Mouse (Mus musculus): ENCODE results near the gene Rpa3.

Rpa3 gene

DNA sequence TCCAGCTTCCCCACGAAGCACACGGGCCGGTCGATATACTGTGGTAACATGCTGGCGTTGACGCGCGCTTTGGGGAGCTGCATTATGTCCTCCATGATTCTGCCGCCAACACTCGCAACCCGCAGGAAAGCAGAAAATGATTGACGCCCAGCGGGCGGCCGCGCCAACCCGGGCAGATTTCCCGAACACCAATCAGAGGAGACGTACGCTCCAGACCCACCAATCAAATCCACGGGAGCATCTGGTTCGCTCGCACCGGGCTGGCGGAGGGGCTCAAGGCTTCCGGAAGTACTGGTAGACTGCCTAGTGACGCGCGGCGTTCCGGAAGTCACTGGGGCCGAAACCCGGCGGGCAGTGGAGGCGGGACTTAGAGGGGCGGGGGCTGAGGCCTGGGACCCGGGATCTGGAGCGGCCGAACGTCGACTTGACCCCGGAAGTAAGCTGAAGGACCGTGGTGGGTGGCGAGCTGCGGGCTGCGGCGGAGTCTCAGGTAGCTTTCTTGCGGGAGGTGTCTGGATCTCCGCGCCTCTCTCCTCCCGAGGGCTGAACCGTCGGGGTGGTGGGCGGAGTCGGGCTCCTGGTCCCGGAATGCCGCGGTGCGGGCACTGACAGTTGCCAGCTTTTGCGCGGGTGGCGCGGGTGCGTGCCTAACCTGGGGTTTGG lies at the start of gene Rpa3, which contains the start of the genes Umad1 and Gm45062:
Rpa3 (minus strand) TSS at position 170 of the 663 bp plus-strand sequence.
Umad1 (plus strand) TSS at position 285 of the 663 bp plus-strand sequence.
Gm45062 (plus strand) TSS at position 447 of the 663 bp plus-strand sequence.
- peak; percentile 98 for DNase-seq (ENCODE audit: low spot score)

DNA sequence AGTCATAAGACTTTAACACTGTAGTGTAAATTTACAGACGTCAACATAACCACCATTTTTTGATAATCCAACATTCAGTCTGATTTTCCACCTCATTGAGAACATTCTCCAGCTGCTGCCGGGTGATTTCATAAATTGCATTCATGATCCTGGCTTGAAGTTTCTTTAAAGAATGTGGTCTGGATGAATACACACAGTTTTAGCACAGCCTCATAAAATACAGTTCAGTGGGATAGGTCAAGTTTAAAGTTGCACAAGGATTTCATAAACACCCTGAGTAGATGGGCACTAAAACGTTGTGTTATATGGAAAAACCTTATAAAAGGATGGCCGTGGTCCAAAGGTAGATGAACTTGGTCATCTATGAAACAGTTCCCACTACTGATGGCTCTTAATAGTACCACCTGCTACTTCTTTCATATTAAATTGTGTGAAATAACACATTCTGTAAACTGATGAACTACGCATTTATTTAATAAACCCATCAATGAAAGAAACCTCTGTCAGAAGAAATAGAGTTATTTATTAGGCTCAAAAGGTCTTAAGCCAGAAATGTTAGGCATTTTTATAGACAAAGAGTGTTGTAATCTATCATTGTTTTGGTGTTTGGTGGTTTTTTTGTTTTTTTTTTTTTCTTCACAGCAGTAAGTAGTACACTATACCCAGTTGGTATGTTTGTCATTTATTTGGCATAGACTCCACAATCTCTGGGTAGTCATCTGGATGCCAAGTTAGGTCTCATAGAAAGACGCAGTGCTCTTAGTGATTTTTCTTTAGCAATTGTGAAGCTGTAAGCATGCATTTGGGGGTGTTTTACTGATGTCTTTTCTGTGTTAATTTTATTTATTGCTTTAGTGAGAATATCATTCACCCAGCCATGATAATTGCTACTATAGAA lies 49.2 kb upstream of the Rpa3 start:
- no peak for DNase-seq (ENCODE audit: low spot score)

DNA sequence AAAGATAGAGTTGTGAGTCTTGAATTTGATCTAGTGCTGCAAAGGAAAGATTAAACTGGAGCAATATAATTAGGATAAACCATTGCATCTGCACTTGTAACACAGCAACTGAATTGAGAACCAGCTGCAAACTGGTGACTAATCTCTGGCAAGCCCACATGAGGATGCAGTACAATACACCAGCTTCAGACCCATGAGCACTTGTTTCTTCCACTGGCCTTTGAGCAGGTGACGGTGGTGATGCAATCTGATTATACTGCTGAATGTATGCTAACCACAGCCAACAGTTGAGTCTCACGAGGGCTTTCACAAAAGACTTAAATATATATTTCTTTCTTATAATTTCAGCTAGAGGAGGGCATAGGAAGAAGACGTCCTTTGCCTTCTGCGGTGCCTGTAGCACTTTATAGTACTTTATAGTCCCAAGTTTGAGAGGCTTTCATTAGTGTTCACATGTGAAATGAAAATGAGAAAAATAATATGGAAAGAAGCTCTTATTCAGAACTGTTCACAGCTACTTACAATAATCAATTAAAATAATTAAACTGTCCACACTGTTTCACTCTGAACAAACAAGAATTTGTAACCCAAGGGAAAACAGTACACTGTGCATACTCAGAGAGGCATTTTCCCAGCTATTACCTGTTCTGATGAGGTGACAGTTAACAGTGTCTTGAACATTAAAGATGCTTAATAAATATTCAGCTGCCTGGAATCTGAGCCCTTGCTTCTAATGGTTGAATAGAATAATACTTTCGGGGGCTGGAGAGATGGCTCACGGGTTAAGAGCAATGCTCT lies 40.3 kb upstream of the Rpa3 start:
- no peak for DNase-seq (ENCODE audit: low spot score)

DNA sequence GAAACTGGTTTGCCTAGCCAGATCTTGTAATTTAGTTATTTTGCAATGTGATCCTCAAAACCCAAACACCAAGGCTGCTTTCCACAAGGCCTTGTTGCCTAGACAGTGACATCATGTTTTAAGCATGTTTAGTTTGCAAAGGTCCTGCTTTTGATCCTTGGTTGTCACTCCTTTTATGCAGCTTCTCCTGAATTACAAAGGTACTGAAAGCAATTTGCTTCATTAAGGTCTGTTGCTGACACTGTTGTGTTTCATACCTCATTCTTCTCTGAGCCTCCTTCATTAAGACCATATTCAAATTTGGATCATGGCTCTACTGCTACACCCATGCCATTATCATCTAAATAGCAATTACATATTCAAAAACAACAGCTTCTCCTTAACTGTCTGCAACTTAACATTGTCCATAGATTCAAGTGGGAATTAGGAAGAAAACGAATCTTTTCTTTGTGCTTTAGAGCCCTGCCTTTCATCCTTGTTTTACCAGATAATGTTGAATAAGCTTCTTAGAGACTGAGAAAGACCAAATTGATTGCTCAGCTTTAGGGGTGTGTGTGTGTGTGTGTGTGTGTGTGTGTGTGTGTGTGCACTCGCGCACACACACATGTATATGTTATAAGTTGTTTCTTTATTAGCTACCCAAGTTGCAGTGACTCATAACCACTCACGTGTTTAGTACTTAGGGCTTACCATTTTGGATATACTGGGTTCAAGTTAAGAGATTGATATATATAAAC lies 35.2 kb upstream of the Rpa3 start:
- no peak for DNase-seq (ENCODE audit: low spot score)

DNA sequence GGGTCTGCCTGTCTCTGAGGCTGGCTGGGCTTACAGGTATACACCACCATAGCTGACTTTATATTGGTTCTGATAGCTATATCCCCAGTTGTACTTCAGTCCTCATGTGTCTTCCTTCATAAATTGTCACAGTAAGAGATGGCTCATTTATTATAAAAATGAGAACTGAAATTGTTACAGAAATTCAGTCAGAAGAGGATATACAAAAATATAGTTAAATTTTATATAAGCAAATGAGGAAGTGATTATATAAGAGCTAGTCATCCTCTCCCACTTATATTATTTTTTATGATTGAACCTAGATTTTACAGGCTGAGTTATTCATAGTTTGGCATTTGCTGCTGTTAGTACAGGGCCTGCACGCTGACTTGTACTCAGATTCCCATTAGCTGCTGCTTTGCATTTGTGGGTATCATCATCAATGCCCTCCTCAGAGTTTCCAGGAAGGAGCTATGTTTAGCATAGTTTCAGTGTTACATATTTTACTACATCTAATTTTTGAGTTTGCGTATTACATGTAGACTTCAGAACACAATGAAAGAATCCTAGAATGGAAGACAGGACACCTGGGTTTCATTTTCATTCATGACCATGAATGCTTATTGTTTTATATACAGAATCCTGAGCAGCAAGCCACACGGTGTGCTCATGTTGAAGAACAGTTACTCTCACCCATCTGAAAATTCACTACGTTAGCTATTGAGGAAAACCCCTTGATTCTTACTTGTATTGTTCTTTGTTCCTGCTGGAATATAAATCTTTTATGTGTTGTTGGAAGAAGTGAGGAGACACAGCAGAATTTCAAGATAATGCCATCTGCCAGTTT lies 30.0 kb upstream of the Rpa3 start:
- DNase-seq (ENCODE audit: low spot score) = no peak

DNA sequence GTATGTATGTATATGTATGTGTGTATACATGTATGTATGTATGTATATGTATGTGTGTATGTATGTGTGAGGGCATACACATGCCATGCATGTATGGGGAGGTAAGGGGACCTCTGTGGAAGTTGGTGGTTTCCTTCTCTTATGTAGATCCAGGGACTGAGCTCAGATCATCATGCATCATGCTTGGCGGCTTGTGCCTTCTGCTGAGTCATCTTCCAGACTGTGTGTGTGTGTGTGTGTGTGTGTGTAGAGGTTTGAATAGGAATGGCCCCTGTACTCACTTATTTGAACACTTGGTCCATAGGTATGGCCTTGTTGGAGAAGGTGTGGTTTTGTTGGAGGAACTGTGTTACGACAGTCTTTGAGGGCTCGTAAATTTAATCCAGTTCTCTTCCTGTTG lies 27.2 kb upstream of the Rpa3 start:
- DNase-seq (ENCODE audit: low spot score) = no peak

DNA sequence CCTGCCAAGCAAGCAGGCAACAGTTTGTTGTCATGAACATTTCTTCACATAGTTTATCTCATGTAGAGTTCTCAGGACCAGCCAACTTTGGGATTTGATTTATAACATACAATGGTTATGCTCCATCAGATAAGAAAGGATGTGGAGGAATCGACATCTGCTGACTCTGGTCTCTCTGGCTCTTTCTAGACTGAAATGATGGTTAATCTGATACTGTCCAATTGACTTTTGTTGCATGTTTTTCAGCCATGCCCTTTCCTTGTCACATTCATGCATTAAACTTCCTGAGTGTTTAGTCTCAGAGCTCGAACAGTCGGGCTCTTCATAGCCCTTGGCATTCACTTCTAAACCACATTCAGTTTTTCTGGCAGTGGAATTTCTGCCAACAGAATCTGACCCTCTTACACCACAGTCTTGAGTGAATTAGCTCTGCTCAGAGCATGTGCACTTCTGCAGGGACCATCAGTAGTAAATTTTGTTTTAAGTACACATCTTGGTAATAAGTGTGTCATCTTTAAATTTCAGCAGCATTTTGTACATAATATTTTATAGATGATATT lies 26.5 kb upstream of the Rpa3 start:
- no peak for DNase-seq (ENCODE audit: low spot score)

DNA sequence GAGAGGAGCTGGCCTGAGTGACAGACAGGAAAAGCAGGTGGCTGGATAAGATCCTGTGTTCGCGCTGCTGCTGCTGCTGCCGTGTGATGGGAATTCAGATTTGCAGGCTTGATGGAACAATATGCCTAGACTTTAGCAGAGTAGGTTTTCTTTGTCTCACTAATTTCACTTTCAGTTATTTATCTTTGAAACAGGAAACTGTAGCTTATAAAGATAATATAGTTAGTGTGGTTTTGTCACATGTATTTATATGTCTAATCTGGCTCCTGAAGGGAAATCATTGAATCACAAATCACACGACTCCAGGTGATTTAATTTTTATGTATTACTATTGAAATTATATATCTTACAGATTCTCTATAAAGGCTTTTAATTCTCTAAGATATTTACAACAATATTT lies 24.3 kb upstream of the Rpa3 start:
- DNase-seq (ENCODE audit: low spot score) = no peak

DNA sequence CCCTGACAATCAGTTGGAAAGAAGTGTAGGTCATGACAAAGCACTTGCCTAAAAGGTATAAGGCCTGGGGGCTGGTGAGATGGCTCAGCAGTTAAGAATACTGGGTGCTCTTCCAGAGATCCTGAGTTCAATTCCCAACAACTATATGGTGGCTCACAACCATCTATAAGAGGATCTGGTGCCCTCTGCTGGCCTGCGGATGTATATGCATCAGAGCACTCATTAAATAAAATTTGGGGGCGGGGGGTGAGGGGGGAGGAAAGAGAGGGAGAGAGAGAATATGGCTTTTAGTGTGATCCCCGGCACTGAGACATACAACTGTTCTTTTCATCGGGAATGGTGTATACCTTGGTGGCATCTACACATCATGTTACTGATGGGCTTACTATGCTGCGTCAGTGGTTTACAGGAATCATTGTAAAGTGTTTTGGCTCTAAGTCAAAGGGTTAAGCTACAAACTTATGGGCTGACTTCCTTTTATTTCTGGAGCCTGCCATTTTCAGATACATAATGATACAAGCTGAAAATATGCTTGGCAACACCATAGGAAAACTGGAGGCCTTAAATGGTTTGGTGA lies 19.5 kb upstream of the Rpa3 start:
- peak; percentile 5 for DNase-seq (ENCODE audit: low spot score)

DNA sequence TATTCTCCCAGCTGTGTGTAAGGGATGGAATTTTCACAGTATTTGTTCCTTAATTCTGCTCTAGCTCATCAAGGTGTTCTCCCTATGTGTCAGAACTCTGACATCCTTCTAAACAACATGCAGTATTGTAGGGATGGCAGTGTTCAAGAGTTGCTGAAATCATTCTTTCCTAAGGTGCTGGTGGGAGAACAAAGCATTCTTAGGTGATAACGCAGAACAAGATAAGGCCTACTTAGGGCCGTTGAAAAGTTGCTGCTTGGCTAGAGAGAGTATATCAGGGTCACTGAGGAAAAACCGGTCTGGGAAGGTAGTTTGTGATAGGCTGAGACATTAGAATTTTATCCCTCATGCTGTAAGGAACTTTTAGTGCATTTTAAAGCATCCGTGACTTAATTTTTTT lies 17.5 kb upstream of the Rpa3 start:
- DNase-seq (ENCODE audit: low spot score) = no peak

DNA sequence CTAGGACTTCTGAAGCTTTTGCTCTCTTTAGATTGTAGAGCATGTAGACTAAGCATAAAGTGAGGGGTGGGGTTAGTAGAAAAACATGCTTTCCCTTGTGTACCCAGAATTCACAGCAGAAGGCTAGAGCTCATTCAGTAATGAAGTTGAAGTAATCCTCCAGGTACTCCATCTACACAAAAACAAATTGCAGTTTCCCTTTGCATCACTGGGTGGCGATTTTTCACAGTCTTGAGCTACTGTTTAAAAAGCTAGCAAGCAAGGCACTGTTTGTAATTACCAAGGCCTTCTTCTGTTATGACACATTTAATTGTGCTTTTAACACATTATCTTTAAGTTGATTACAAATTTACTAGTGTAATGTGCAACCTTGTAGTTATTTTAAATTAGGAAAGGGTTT lies 16.1 kb upstream of the Rpa3 start:
- peak; percentile 66 for DNase-seq (ENCODE audit: low spot score)

DNA sequence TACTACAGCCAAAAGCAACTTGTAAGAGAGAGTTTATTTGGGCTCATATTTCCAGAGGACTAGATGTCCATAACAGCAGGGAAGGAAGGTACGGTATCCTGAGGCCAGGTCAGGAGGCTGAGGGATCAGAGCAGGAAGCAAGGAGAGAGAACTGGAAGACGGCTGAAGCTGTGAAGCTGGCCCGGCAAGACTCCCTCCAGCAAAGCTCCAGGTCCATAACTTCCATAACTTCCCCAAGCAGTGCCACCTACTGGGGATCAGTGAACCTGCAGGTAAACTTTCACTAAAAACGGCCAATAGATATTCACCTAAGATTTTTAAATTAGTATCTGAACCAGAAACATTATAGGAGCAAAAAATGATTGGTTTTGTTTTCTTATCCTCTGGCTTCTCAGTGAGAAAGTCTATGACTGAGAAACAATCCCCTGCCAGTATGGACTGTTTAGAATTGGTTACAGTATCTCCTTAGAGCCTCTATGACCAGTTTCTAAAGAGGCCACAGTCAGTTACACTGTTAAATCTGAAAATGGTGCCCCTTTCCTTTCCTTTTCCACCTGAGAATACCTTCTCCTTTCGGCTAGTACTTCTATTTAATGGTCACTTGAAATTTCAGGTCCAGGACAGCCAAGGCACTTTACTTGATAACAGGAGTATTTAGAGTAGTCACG lies 15.5 kb upstream of the Rpa3 start:
- DNase-seq (ENCODE audit: low spot score) = peak; percentile 72

DNA sequence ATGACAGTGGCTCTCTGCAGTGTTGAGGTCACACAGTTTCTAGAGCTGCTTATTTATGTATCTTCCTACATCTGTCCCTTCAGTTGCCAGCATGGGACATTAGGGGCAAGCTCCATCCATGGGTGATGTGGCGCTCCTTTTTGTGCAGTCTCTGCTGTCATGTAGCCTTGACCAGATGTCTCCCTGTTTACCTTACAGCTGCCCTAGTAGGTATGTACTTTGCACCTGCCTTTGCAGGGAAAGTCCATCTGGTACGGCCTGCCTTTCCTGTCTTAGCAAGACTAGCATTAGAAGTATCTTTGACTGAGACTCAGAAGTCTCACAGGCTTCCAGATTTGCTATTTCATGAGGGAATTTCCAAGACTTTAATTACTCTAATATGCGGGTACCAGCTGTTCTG lies 12.1 kb upstream of the Rpa3 start:
- no peak for DNase-seq (ENCODE audit: low spot score)

DNA sequence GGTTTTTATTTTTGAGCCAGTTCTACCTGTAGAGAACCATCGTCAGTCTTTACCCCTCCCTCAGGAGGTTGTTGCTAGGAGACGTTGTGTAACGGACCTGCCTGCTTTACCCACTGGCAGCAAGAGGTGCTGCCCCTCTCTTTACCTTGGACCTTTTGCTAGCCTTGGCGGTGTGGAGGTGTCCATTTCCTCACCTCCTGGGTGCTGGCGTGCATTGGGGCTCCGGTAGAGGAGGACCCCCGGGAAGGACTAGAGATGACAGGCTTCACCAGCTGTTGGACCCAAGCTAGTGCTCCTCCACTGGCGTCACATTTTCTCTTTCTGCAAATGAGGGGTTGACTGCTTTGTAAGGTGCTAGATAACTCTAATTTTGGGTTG lies 683 bp upstream of the Rpa3 start:
- DNase-seq (ENCODE audit: low spot score) = no peak

DNA sequence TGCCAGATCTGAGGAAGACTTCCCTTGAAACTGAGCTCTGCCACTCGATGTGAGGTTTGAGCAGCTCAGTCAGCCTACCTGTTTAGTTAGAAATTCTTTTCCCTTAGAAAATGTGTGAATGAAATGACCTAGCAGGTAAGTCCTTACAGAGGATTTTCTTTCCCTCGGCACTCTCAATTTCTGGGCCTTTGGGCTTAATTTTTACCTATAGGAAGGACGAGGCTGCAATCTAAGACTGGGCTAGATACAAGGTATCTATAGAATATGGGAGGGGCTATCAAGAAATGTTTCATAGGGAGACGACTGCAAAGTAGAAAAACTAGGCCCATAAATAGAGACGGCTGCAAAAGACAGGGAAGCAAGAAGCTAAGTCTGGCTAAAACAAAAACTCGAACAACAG lies 657 bp downstream of the Rpa3 start:
- peak; percentile 11 for DNase-seq (ENCODE audit: low spot score)

DNA sequence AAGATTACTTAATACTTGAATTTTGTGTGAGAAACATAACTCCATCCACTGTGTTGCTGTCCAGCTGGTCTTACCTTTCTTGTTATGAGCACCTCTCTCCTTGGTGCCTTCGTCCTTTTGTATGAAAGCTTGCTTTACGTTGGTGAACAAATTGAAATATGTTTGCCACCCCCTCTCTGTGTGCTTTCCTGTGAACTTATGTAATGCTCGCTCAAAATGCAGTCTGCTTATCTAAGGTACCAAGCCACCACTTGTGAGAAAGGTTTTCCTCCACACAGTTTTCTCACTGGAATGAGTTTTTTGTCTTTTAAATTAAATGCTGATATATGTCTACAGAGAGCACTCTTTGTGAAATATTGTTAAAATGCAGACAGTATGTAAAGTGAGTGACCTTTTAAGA lies 30.4 kb downstream of the Rpa3 start:
- no peak for DNase-seq (ENCODE audit: low spot score)

DNA sequence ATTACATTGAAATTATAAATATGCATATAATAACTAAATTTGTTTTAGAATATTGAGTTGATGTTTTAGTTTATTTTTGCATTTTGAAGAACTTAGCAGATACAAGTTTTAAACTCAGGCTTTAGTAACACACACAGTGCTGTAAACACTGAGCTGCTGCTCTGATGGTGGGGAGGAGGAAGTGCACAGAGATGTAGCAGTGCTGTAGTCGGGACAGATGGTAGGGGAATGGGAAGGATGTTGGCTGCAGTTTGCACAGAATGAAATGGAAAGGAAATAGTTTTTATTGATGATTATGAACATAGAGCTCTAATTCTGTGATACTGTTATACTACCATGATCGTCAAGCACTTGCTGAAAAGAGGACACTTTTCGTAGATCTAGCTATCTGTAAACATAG lies 31.9 kb downstream of the Rpa3 start:
- DNase-seq (ENCODE audit: low spot score) = no peak

DNA sequence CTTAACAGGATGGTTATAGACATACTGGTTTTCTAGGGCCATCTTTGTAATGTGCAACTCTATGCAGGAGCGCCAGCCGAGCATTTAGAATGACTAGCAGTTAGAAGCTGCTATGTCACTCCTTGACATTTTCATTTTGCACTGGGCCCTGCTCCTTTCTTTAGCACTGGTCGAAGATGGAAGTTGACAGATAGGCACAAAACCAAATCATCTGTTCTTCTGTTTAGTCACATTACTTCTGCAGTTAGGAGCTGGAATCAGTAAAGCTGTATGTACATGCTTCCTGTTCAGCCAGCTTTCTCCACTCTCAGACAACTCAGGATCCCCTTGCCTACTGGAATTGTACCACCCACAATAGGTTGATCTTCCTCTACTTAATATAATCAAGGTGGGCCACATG lies 48.3 kb downstream of the Rpa3 start:
- no peak for DNase-seq (ENCODE audit: low spot score)

DNA sequence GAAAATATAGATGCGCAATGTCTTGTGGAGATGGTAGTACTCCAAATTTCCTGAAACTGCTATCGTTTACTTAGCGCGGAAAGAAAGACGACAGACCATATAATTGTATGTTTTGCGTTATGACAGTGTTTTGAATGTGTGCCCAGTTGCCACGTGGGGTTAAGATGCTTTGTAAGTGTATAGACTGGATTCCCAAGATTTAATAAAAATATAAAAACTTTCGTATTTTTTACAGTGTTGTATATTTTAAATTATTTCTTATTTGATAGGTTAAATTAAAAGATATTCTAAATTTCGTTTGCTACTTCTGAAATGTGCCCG lies 49.1 kb downstream of the Rpa3 start:
- no peak for DNase-seq (ENCODE audit: low spot score)
